Mouse (Mus musculus) liver, embryonic 15.5 days (tissue): ENCODE measurements around the gene Dnaaf1. TPM values are rescaled to one million over a fixed set of nuclear protein-coding genes. Genes with fewer than 3 reads are reported as not detected.
A peak's percentile ranks its signal among the peaks of the same experiment; 100 is the strongest.

Source experiments
- ATAC-seq: fragments of 200-750 bp; cut with Nextera tagmentation; 2 replicates; pipeline ENCODE4 v1.8.0; 2017; ENCODE audit warnings: moderate number of reproducible peaks, mild to moderate bottlenecking, moderate library complexity; ENCODE audit not compliant: insufficient read depth
- H3K27ac ChIP-seq: fragments of 300-500 bp; sonication (generic); replicated peaks from 2 replicates; pipeline ENCODE4 v1.5.1; 2015; ENCODE audit warnings: mild to moderate bottlenecking, inconsistent platforms
- H3K27me3 ChIP-seq: fragments of 300-500 bp; sonication (generic); 2 replicates; pipeline ENCODE4 v1.6.1; 2015; ENCODE audit warnings: mild to moderate bottlenecking, inconsistent platforms
- H3K36me3 ChIP-seq: fragments of 300-500 bp; sonication (generic); replicated peaks from 2 replicates; pipeline ENCODE4 v1.6.1; 2015; ENCODE audit warnings: moderate library complexity, mild to moderate bottlenecking, inconsistent platforms
- H3K4me1 ChIP-seq: fragments of 300-500 bp; sonication (generic); replicated peaks from 2 replicates; pipeline ENCODE4 v1.6.1; 2015; ENCODE audit warnings: inconsistent platforms
- H3K4me2 ChIP-seq: fragments of 300-500 bp; sonication (generic); 2 replicates; pipeline ENCODE4 v1.6.1; 2015; ENCODE audit warnings: moderate library complexity, mild to moderate bottlenecking, inconsistent platforms
- H3K4me3 ChIP-seq: fragments of 300-500 bp; sonication (generic); replicated peaks from 2 replicates; pipeline ENCODE4 v1.5.1; 2015; ENCODE audit warnings: mild to moderate bottlenecking, inconsistent platforms
- H3K9ac ChIP-seq: fragments of 300-500 bp; sonication (generic); 2 replicates; pipeline ENCODE4 v1.6.1; 2015; ENCODE audit warnings: moderate library complexity, mild to moderate bottlenecking, inconsistent platforms
- H3K9me3 ChIP-seq: fragments of 300-500 bp; sonication (generic); replicated peaks from 2 replicates; pipeline ENCODE4 v1.6.1; 2016; ENCODE audit warnings: inconsistent platforms
- WGBS: fragments of 180-500 bp; shearing (Covaris S2); methylation state at CpG from one replicate; pipeline ENCODE4 v1.1.7; 2015; ENCODE audit warnings: mixed read lengths; ENCODE audit not compliant: insufficient replicate concordance; 5-methylcytosine and 5-hydroxymethylcytosine counted together
- polyA plus RNA-seq: library from polyadenylated mRNA; unstranded; fragments of >200 nt; fragmentation: Nextera tagmentation; extraction: Ambion mirVana; gene quantifications from 2 replicates; pipeline ENCODE4 v1.2.1, GENCODE M21; 2015

Gene Dnaaf1
- polyA plus RNA-seq, 1 experiment from 2014 or later = 0.08 TPM

DNA sequence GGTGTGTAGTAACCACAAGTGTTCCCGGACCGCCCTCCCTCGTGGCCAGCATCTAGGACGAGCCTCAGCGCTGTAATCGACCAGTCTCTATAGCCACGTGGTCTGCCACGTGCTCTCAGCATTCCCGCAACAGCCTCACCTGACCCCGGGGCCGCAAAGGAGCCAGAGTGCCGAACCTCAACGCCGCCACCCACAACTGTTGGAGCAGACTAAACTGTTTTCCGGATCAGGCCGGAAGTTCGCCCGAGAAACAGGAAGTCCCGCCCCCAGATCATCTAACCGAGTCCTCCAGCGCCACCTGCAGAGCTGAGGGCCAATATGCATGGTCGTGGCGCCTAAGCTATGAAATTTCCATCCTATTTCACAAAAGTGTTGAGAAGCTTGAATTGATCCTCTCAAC lies 30.0 kb downstream of the Dnaaf1 start, which contains the start of gene Taf1c:
Gene Taf1c, minus strand, starts transcription at position 227 of the 400 bp plus-strand sequence.
- peaks cover 27% of the 10 kb centered on the region for H3K36me3 ChIP-seq
- H3K27me3 ChIP-seq = no peaks in the 10 kb centered on the region
- H3K4me3 ChIP-seq = peak within 1 kb of the TSS; percentile 72
- H3K27ac ChIP-seq = peak within 1 kb of the TSS; percentile 81
- peak; percentile 82 for ATAC-seq
- H3K4me2 ChIP-seq = peak within 1 kb of the TSS; percentile 87
- no peaks in the 10 kb centered on the region for H3K9me3 ChIP-seq
- peak within 1 kb of the TSS; percentile 71 for H3K9ac ChIP-seq
- peaks cover 19% of the 10 kb centered on the region for H3K4me1 ChIP-seq
- under 1% methylated on average over 23 of the region's 23 CpGs for WGBS

DNA sequence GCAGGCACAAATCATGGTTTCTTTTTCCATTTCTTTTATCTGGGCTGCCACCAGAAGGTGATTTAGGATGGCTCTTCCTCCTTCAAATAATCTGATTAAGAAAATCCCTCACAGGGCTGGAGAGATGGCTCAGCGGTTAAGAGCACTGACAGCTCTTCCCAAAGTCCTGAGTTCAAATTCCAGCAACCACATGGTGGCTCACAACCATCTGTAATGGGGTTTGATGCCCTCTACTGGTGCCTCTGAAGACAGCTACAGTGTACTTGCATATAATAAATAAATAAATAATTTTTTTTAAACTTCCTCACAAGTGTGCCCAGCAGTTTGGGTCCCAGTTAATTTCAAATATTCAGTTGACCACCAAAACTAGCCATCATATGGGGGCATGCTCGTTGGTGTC lies 31.2 kb downstream of the Dnaaf1 start:
- Histone ChIP-seq H3K9me3 (no peaks in the 10 kb centered on the region), H3K4me2 (no peak overlapping the region), H3K27me3 (no peaks in the 10 kb centered on the region), H3K27ac (no peak overlapping the region), H3K36me3 (peaks cover 14% of the 10 kb centered on the region), H3K9ac (no peak overlapping the region), H3K4me1 (peaks cover 19% of the 10 kb centered on the region), H3K4me3 (no peak overlapping the region)
- WGBS = 62% methylated on average over 2 of the region's 2 CpGs
- no peak for ATAC-seq

DNA sequence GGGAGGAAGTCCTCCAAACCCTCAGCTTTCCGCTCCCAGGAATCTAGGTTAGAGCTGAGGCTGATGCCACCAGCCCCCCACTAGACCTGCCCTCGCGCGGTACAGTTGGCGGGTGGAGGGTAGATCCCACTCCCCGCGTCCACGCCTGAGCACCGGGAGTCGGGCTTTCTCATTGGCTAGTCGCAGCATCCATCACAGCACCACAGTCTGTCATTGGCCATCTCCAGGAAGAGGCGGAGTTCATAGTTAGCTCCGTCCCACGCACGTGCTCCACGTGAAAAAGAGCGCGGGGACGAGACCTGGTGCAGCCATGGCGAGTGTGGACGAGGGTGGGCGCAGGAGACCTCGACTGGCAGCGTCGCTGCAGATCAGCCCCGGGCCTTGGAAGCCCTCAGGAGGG lies 37.4 kb downstream of the Dnaaf1 start, which contains the start of gene Adad2:
Gene Adad2, plus strand, starts transcription at position 277 of the 400 bp plus-strand sequence.
- Histone ChIP-seq H3K9ac (no peak within 1 kb of the TSS), H3K4me1 (no peaks in the 10 kb centered on the region), H3K4me3 (no peak within 1 kb of the TSS), H3K9me3 (no peaks in the 10 kb centered on the region), H3K4me2 (no peak within 1 kb of the TSS), H3K27ac (no peak within 1 kb of the TSS), H3K27me3 (0 out of 2 replicates have a peak, but pooled peaks cover 5% of the 10 kb centered on the region), H3K36me3 (no peaks in the 10 kb centered on the region)
- ATAC-seq = no peak
- 60% methylated on average over 26 of the region's 26 CpGs for WGBS

DNA sequence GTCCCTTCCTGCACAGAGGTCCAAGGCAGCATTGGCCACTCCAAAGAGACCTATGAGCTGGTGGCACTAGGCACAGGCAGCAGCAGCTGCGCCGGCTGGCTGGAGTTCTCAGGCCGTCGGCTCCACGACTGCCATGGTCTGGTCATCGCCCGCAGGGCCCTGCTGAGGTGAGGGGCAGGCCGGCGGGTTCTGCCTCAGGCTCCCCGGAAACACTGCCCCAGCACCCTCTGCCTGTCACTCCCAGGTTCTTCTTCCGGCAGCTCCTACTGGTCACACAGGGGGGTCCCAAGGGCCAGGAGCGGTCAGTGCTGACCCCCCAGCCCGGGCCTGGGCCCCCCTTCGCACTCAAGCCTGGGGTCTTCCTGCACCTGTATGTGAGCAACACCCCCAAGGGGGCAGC lies 40.1 kb downstream of the Dnaaf1 start:
- H3K9ac ChIP-seq = no peak overlapping the region
- no peak overlapping the region for H3K27ac ChIP-seq
- WGBS = 61% methylated on average over 14 of the region's 14 CpGs
- no peak for ATAC-seq
- H3K4me1 ChIP-seq = no peaks in the 10 kb centered on the region
- no peak overlapping the region for H3K4me3 ChIP-seq
- H3K27me3 ChIP-seq = 0 out of 2 replicates have a peak, but pooled peaks cover 5% of the 10 kb centered on the region
- no peaks in the 10 kb centered on the region for H3K36me3 ChIP-seq
- no peak overlapping the region for H3K4me2 ChIP-seq
- no peaks in the 10 kb centered on the region for H3K9me3 ChIP-seq

DNA sequence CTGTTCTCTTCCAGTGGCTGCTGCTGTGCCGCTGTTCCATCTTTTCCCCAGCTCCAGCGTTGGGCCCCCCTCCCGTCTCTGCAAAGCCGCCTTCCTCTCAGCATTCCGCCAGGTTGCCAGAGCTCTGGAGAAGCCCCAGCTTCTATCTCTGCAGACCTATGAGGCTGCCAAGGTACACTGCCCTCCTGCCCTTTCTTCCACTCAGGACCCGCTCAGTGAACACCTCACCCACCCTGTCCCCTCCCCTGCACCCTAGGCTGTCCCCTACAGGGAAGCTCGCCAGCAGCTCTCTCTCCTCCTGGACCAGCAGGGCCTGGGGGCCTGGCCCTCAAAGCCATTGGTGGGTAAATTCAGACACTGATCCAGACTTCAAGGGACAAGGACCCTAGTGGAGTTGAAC lies 41.3 kb downstream of the Dnaaf1 start:
- Histone ChIP-seq H3K9ac (no peak overlapping the region), H3K4me3 (no peak overlapping the region), H3K27me3 (0 out of 2 replicates have a peak, but pooled peaks cover 5% of the 10 kb centered on the region), H3K27ac (no peak overlapping the region), H3K9me3 (no peaks in the 10 kb centered on the region), H3K4me2 (no peak overlapping the region), H3K36me3 (no peaks in the 10 kb centered on the region), H3K4me1 (no peaks in the 10 kb centered on the region)
- ATAC-seq = no peak
- 50% methylated on average over 7 of the region's 7 CpGs for WGBS

DNA sequence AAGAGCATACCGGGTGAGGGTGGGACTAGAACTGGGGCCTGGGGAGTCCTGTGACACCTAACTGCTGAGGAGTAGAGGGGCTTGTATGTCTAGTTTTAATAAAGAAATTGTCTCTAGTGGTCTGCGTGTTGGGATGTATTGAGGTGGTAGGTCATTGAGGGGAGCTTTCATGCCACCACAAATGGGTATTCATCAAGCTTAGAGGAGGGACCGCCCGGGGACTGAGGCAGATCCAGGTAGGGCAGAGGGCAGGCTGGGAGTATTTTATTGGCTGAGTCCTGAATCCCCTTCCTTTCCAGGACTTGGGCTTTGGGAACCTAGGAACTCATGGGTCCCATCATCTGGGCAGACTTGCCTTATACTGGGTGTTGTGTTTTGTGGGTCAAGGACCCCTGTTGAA lies 41.8 kb downstream of the Dnaaf1 start:
- Histone ChIP-seq H3K9ac (no peak overlapping the region), H3K27me3 (0 out of 2 replicates have a peak, but pooled peaks cover 5% of the 10 kb centered on the region), H3K4me2 (no peak overlapping the region), H3K36me3 (no peaks in the 10 kb centered on the region), H3K27ac (no peak overlapping the region), H3K9me3 (no peaks in the 10 kb centered on the region), H3K4me1 (no peaks in the 10 kb centered on the region), H3K4me3 (no peak overlapping the region)
- 71% methylated on average over 4 of the region's 4 CpGs for WGBS
- no peak for ATAC-seq

DNA sequence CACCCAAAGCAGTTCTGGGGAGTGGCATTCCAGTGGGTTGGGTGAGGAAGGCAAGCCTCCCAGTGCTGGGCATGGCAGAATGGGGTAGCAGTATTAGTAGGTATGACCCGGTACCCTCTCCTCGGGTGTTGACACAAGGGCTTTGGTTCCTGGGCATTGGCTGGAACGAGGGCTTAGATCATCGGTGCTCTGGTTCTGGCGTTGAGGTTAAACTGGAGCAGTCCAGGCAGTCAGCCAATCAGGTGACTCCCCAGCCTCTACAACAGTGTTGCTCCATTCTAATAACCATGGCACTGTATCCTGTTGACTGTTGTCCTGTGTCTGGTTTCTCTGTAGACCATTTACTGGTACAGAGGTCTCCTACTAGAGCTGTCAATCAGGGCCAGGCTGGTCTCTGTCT lies 42.6 kb downstream of the Dnaaf1 start:
- H3K4me2 ChIP-seq = no peak overlapping the region
- no peak overlapping the region for H3K9ac ChIP-seq
- H3K4me1 ChIP-seq = no peaks in the 10 kb centered on the region
- no peak for ATAC-seq
- H3K9me3 ChIP-seq = no peaks in the 10 kb centered on the region
- 0 out of 2 replicates have a peak, but pooled peaks cover 5% of the 10 kb centered on the region for H3K27me3 ChIP-seq
- 66% methylated on average over 5 of the region's 5 CpGs for WGBS
- H3K36me3 ChIP-seq = no peaks in the 10 kb centered on the region
- H3K27ac ChIP-seq = no peak overlapping the region
- H3K4me3 ChIP-seq = no peak overlapping the region

DNA sequence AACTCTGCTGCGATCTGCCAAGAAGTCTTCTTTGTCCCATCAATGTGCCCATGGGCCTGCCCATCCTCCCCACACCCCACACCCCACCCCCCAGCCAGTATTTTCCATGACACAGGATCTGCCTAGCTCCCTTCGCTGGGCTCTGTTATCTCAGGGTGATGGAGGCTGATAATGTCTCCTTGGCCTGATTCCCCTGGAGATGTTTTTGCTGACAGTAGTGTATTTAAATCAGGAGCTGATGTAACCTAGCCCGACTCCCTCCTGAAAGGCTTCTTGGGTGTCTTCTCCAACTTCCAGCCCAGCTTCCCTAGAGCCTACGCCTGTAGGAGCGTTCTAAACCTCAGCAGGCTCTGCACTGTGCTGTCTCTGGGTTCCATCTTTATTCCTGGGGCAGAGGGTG lies 43.9 kb downstream of the Dnaaf1 start:
- Histone ChIP-seq H3K4me2 (no peak overlapping the region), H3K27me3 (0 out of 2 replicates have a peak, but pooled peaks cover 5% of the 10 kb centered on the region), H3K36me3 (no peaks in the 10 kb centered on the region), H3K9ac (no peak overlapping the region), H3K4me1 (no peaks in the 10 kb centered on the region), H3K27ac (no peak overlapping the region), H3K4me3 (no peak overlapping the region), H3K9me3 (no peaks in the 10 kb centered on the region)
- WGBS = 49% methylated on average over 5 of the region's 5 CpGs
- no peak for ATAC-seq

DNA sequence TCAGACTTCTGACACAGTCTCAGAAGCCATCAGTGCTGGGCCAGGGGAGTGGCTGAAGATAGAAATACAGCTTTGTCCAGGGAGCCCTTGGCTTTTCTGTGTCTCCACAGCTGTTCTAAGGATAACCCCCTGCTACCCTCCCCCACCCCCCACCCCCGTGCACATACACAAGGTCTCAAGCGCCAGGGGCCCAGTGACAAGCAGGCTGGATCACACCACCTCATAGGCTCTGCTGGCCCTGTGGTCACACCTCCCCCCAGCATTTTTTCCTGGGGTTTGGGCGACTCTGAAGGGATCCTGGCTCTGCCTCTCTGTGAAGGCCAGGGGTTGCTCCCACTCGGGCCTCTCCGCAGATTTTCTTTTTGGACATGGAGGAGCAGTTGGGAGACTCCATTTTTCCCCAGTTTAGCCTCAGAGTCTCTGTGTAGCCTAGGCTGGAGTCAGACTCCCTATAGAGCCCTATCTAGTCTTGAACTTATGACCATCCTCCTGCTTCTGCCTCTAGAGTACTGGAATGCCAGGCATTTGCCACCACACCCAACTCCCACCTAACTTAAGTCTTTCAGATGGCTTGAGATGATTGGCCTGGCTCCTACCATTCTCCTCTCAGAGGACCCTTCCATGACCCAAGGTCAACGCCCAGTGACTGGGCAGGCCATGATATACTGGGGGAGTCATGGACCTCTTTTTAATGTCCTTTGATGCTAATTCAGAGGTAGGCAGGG lies 45.2 kb downstream of the Dnaaf1 start:
- H3K36me3 ChIP-seq = no peaks in the 10 kb centered on the region
- H3K4me3 ChIP-seq = no peak overlapping the region
- H3K4me2 ChIP-seq = no peak overlapping the region
- no peaks in the 10 kb centered on the region for H3K9me3 ChIP-seq
- no peak overlapping the region for H3K27ac ChIP-seq
- no peak for ATAC-seq
- H3K27me3 ChIP-seq = 0 out of 2 replicates have a peak, but pooled peaks cover 5% of the 10 kb centered on the region
- no peak overlapping the region for H3K9ac ChIP-seq
- no peaks in the 10 kb centered on the region for H3K4me1 ChIP-seq
- WGBS = 59% methylated on average over 6 of the region's 6 CpGs

DNA sequence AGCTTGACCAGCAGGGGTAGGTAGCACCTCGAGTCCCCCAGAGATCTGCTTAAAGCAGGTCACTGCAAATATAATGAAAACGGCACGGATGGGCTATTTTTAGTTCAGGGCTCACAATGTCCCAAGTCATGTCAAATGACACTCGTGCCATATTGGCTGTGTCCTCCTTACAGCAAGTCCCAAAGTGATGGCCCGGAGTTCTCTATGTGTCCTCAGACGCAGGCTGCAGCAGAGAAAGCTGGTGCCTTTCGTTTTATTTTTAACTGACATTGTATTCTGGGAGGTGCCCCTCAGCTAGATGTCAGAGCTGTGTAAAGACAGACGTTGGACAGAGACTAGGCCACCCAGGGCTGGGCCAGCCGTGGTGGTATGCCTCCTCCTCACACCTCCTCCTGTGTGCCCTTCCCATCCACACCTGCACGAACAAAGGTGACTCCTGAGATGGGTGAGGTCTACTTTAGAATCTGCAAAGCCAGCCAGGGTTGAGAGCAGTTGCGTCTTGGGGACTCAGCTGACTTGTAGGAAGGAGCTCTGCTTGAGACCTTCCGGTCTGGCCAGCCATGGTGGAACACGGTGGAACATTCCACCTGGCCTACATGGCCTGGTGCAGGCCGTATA lies 45.9 kb downstream of the Dnaaf1 start:
- Histone ChIP-seq H3K36me3 (no peaks in the 10 kb centered on the region), H3K9ac (no peak overlapping the region), H3K27me3 (0 out of 2 replicates have a peak, but pooled peaks cover 5% of the 10 kb centered on the region), H3K9me3 (no peaks in the 10 kb centered on the region), H3K4me2 (no peak overlapping the region), H3K27ac (no peak overlapping the region), H3K4me3 (no peak overlapping the region), H3K4me1 (no peaks in the 10 kb centered on the region)
- 65% methylated on average over 14 of the region's 14 CpGs for WGBS
- ATAC-seq = no peak

DNA sequence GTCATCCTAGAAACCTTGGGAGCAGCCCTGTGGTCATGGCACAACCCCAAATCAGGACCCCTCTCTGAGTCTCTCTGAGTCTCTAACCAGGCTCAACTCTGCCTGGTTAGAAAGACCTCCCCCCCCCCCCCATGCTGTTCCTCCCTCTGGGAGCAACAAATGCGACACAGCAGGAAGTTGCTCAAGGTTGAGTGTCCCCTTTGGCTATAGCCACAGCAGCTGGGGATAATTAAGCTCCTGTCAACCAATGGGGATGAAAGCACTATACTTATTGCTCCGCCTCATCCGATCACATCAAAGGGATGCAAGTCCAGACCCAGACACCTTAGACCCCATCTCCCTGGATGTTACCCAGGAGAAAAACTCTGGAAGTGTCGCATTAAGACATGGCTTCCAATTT lies 47.5 kb downstream of the Dnaaf1 start:
- no peak overlapping the region for H3K4me2 ChIP-seq
- WGBS = 49% methylated on average over 4 of the region's 4 CpGs
- H3K9ac ChIP-seq = no peak overlapping the region
- no peak overlapping the region for H3K27ac ChIP-seq
- no peak overlapping the region for H3K4me3 ChIP-seq
- no peak for ATAC-seq
- peaks cover 6% of the 10 kb centered on the region for H3K4me1 ChIP-seq
- H3K27me3 ChIP-seq = no peaks in the 10 kb centered on the region
- H3K36me3 ChIP-seq = no peaks in the 10 kb centered on the region
- no peaks in the 10 kb centered on the region for H3K9me3 ChIP-seq
